Comparison of ENCODE assay signal across 35 mouse cellular contexts in genomic region chr13:115465689-115466088, GRCm38 (mm10).
"Had no signal": no experiment of that assay in that cellular context is flagged by ENCODE, and none has a peak within 500 bp of the region (broad histone marks: within the 10 kb centered on the region; RNA-seq: fewer than 3 reads in every experiment).

No protein-coding gene starts in this region.

- H3K36me3 ChIP-seq: heart, embryonic 10.5 days; heart, embryonic 12.5 days; heart, embryonic 13.5 days; heart, embryonic 15.5 days; hindbrain, embryonic 10.5 days; hindbrain, embryonic 12.5 days; hindbrain, embryonic 13.5 days; hindbrain, embryonic 15.5 days; intestine, embryonic 15.5 days; kidney, embryonic 15.5 days had no signal

- H3K27me3 ChIP-seq: heart, embryonic 12.5 days; heart, embryonic 13.5 days; heart, embryonic 15.5 days; hindbrain, embryonic 12.5 days; hindbrain, embryonic 13.5 days; hindbrain, embryonic 15.5 days; intestine, embryonic 15.5 days; kidney, embryonic 15.5 days had no signal

- H3K9ac ChIP-seq: heart, embryonic 12.5 days; heart, embryonic 13.5 days; heart, embryonic 15.5 days; hindbrain, embryonic 12.5 days; hindbrain, embryonic 13.5 days; hindbrain, embryonic 14.5 days; hindbrain, embryonic 15.5 days; intestine, embryonic 15.5 days; kidney, embryonic 15.5 days had no signal

- H3K4me1 ChIP-seq: heart, embryonic 10.5 days; heart, embryonic 12.5 days; heart, embryonic 13.5 days; heart, embryonic 15.5 days; hindbrain, embryonic 10.5 days; hindbrain, embryonic 12.5 days; hindbrain, embryonic 13.5 days; hindbrain, embryonic 15.5 days; intestine, embryonic 15.5 days; kidney, embryonic 15.5 days had no signal

- ATAC-seq: hindbrain, embryonic 16.5 days; hindbrain, postnatal 0 days; inflammation-experienced regulatory T-cells, adult 6 months; intestine, embryonic 15.5 days; intestine, embryonic 16.5 days; intestine, postnatal 0 days had no signal

- H3K27ac ChIP-seq: heart, embryonic 10.5 days; heart, embryonic 13.5 days; heart, embryonic 15.5 days; hindbrain, embryonic 10.5 days; hindbrain, embryonic 12.5 days; hindbrain, embryonic 13.5 days; hindbrain, embryonic 14.5 days; hindbrain, embryonic 15.5 days; hindbrain, postnatal 0 days; intestine, embryonic 15.5 days; kidney, embryonic 15.5 days; kidney, postnatal 0 days; layer of hippocampus, adult 2 months had no signal

- DNase-seq: heart, postnatal 10 days; heart, postnatal 14 days; heart, postnatal 36 days; heart, postnatal 4 days; kidney, adult 11 months; kidney, adult 18-20 months; kidney, adult 2 months; kidney, adult 8-10 months; kidney, adult 9 months; kidney, postnatal 10 days; kidney, postnatal 14 days; kidney, postnatal 25 days; kidney, postnatal 36 days; kidney, postnatal 4 days; layer of hippocampus, adult 9-11 months; layer of hippocampus, postnatal 36 days had no signal

- H3K4me3 ChIP-seq: heart, embryonic 10.5 days; heart, embryonic 12.5 days; heart, embryonic 13.5 days; heart, embryonic 15.5 days; hindbrain, embryonic 10.5 days; hindbrain, embryonic 12.5 days; hindbrain, embryonic 13.5 days; hindbrain, embryonic 15.5 days; intestine, embryonic 15.5 days; kidney, embryonic 15.5 days; layer of hippocampus, adult 2 months had no signal

- H3K4me2 ChIP-seq: heart, embryonic 11.5 days; heart, embryonic 12.5 days; heart, embryonic 13.5 days; heart, embryonic 15.5 days; hindbrain, embryonic 12.5 days; hindbrain, embryonic 13.5 days; hindbrain, embryonic 14.5 days; hindbrain, embryonic 15.5 days; intestine, embryonic 15.5 days; kidney, embryonic 15.5 days had no signal

- H3K9me3 ChIP-seq: heart, embryonic 10.5 days; heart, embryonic 12.5 days; heart, embryonic 13.5 days; heart, embryonic 15.5 days; hindbrain, embryonic 10.5 days; hindbrain, embryonic 12.5 days; hindbrain, embryonic 13.5 days; hindbrain, embryonic 15.5 days; intestine, embryonic 15.5 days; kidney, embryonic 15.5 days had no signal
